Mouse (Mus musculus) CH12.LX (cell line): Measurements from ENCODE around the gene Sox9. TPM values are rescaled to one million over a fixed set of nuclear protein-coding genes. Genes with fewer than 3 reads are reported as not detected.
A peak's percentile ranks its signal among the peaks of the same experiment; 100 is the strongest.

Source experiments
- DNase-seq: peaks from one replicate; pipeline ENCODE4 v3.0.0-alpha.2; 2013; ENCODE audit errors: extremely low read depth
- H3K27ac ChIP-seq: 2 replicates; pipeline ENCODE4 v1.5.1; 2012; ENCODE audit warnings: low read depth, mild to moderate bottlenecking, control low read depth, moderate library complexity; ENCODE audit not compliant: insufficient read depth
- H3K27me3 ChIP-seq: replicated peaks from 2 replicates; pipeline ENCODE3; 2012; ENCODE audit warnings: inconsistent platforms
- H3K36me3 ChIP-seq, 2 experiments: replicated peaks in 1 of 2; 2 replicates each; pipeline versions ENCODE3 to v1.6.1; 2012; ENCODE audit warnings: inconsistent platforms in 1 of 2, low read length in 1 of 2, mild to moderate bottlenecking in 1 of 2, mixed read lengths in 1 of 2, moderate library complexity in 1 of 2; ENCODE audit not compliant: control insufficient read depth in 1 of 2, insufficient read depth in 1 of 2
- H3K4me1 ChIP-seq, 2 experiments: 2 replicates each; pipeline ENCODE4 v1.6.1; 2012; ENCODE audit warnings: inconsistent platforms in 1 of 2, moderate library complexity in 1 of 2; ENCODE audit not compliant: insufficient read depth in 2 of 2, control insufficient read depth in 1 of 2
- H3K4me2 ChIP-seq: 2 replicates; pipeline ENCODE4 v1.6.1; 2012; ENCODE audit warnings: low read depth, mild to moderate bottlenecking, control low read depth; ENCODE audit not compliant: poor library complexity, insufficient read depth, severe bottlenecking
- H3K4me3 ChIP-seq, 3 experiments: fragments of 150-350 bp in 1 of 3; sonication (generic) in 1 of 3; replicated peaks in 1 of 3; 2 replicates each; pipeline versions ENCODE3 to v1.5.1; 2011 to 2012; ENCODE audit warnings: low read depth in 2 of 3, low read length in 2 of 3, mild to moderate bottlenecking in 2 of 3, moderate library complexity in 2 of 3, control low read depth in 1 of 3, improper control_type of control experiment in 1 of 3, inconsistent platforms in 1 of 3, mixed read lengths in 1 of 3; ENCODE audit not compliant: poor library complexity in 1 of 3
- H3K79me2 ChIP-seq: replicated peaks from 2 replicates; pipeline ENCODE4 v1.6.1; 2012; ENCODE audit warnings: mild to moderate bottlenecking, moderate library complexity; ENCODE audit not compliant: control insufficient read depth, poor library complexity, insufficient read depth, severe bottlenecking; ENCODE audit errors: extremely low read depth
- H3K9ac ChIP-seq: 2 replicates; pipeline ENCODE4 v1.6.1; 2012; ENCODE audit warnings: low read depth, mild to moderate bottlenecking, control low read depth, moderate library complexity; ENCODE audit not compliant: insufficient read depth
- H3K9me3 ChIP-seq: replicated peaks from 2 replicates; pipeline ENCODE3; 2012; ENCODE audit warnings: low read length, inconsistent platforms, mixed read lengths
- ELF1 ChIP-seq: IDR thresholded peaks from 2 replicates; pipeline ENCODE4 v1.6.1; 2014; ENCODE audit warnings: low read depth, mild to moderate bottlenecking, inconsistent platforms, low read length, improper control_type of control experiment
- ETS1 ChIP-seq: conservative IDR thresholded peaks from 2 replicates; pipeline ENCODE4 v1.6.1; 2012; ENCODE audit warnings: low read depth, mild to moderate bottlenecking, inconsistent platforms, low read length, improper control_type of control experiment, moderate library complexity
- GABPA ChIP-seq: IDR thresholded peaks from 2 replicates; pipeline ENCODE4 v1.6.1; 2012; ENCODE audit warnings: low read depth, low read length, improper control_type of control experiment, inconsistent platforms; ENCODE audit not compliant: insufficient replicate concordance
- HCFC1 ChIP-seq: IDR thresholded peaks from 2 replicates; pipeline ENCODE4 v1.6.1; 2012; ENCODE audit warnings: low read depth, mild to moderate bottlenecking, inconsistent platforms, low read length, improper control_type of control experiment
- JUND ChIP-seq: conservative IDR thresholded peaks from 2 replicates; pipeline ENCODE4 v1.6.1; 2011; ENCODE audit warnings: low read depth, low read length, improper control_type of control experiment
- KAT2A ChIP-seq: IDR thresholded peaks from 2 replicates; pipeline ENCODE4 v1.6.1; 2012; ENCODE audit warnings: low read length, improper control_type of control experiment, inconsistent platforms; ENCODE audit not compliant: insufficient replicate concordance
- MEF2A ChIP-seq: IDR thresholded peaks from 2 replicates; pipeline ENCODE4 v1.6.1; 2014; ENCODE audit warnings: low read depth, mild to moderate bottlenecking, inconsistent platforms, low read length, improper control_type of control experiment, borderline replicate concordance
- NELFE ChIP-seq: IDR thresholded peaks from 2 replicates; pipeline ENCODE4 v1.6.1; 2011; ENCODE audit warnings: low read depth, low read length, improper control_type of control experiment
- RCOR1 ChIP-seq: conservative IDR thresholded peaks from 2 replicates; pipeline ENCODE4 v1.6.1; 2012; ENCODE audit warnings: low read depth, mild to moderate bottlenecking, inconsistent platforms, low read length, improper control_type of control experiment
- ZKSCAN1 ChIP-seq: IDR thresholded peaks from 2 replicates; pipeline ENCODE4 v1.6.1; 2012; ENCODE audit warnings: low read depth, inconsistent platforms, low read length, improper control_type of control experiment, borderline replicate concordance
- ZMIZ1 ChIP-seq: IDR thresholded peaks from 2 replicates; pipeline ENCODE4 v1.6.1; 2012; ENCODE audit warnings: low read depth, mild to moderate bottlenecking, inconsistent platforms, low read length, improper control_type of control experiment
- dilution Hi-C: fragments of 300-500 bp; cut with MboI; formaldehyde crosslinking; loops from 2 replicates; pipeline ENCODE4 v1.14.3; 2020; ENCODE audit warnings: low sequenced_read_pairs; ENCODE audit not compliant: extremely low pct_unique_long_range_greater_than_20kb, extremely low pct_ligation_motif_present
- in situ Hi-C: fragments of 300-500 bp; cut with MboI; formaldehyde crosslinking; loops from 3 replicates; pipeline ENCODE4 v1.14.3; 2019; ENCODE audit warnings: low sequenced_read_pairs, low pct_ligation_motif_present, low pct_unique_long_range_greater_than_20kb, mixed read lengths
- polyA plus RNA-seq: library from polyadenylated mRNA; unstranded; fragments of >175 nt; gene quantifications from 2 replicates; pipeline ENCODE4 v1.2.1, GENCODE M21; 2012; ENCODE audit warnings: low read depth; ENCODE audit not compliant: insufficient read length
- total RNA-seq, 2 experiments: library from RNA; depleted of rRNA; stranded (reverse); fragments of 300-350 nt in 1 of 2; fragments of >200 nt in 1 of 2; gene quantifications; 2 replicates each; pipeline ENCODE4 v1.2.3; 2012 to 2014

The Sox9 gene
- total and polyA plus RNA-seq, 3 experiments = not detected

DNA sequence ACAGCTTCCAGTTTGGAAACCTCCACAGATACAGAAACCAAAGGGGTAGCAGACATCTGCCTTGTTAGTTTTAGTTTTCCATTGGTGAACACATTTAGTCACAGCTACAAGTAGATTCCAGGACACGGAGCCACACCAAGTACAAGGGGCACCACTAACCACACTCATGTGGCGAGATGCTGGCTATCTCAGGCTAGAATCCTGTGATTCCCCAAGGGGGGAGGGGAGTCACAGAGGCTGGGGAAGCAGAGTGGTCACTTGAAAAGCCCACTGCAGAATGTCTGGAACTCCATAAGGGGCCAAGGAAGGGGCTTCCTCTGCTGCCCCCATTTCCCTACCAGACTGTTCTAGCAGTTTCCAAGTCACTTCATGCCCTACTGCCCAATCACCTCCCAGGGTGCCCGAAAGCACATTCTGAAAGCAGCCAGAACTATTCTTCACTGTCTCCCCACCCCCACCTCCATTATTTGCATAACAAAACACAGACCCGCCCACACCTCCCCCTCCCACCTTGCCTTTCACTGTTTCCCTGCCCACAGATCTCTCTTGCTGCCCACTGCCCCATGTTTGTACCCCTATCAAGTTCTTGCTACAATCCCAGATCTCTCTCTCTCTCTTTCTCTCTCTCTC is 19.3 kb downstream of the Sox9 start:
- no peaks in the 10 kb centered on the region for H3K79me2 ChIP-seq
- TF ChIP-seq RCOR1 = no peak
- TF ChIP-seq KAT2A = no peak
- no peak for TF ChIP-seq ELF1
- TF ChIP-seq JUND = no peak
- TF ChIP-seq ZKSCAN1 = no peak
- dilution Hi-C loops = no loop called here
- H3K4me1 ChIP-seq = peaks cover 0 to 10% of the 10 kb centered on the region in 2 experiments; a peak in 2 of 4 replicates
- no peak overlapping the region for H3K4me3 ChIP-seq
- peak; percentile 29 for DNase-seq
- peaks cover 23% of the 10 kb centered on the region for H3K9me3 ChIP-seq
- no peaks in the 10 kb centered on the region for H3K36me3 ChIP-seq
- H3K9ac ChIP-seq = no peak overlapping the region
- H3K27me3 ChIP-seq = no peaks in the 10 kb centered on the region
- H3K27ac ChIP-seq = no peak overlapping the region
- in situ Hi-C loops = no loop called here
- H3K4me2 ChIP-seq = no peak overlapping the region

DNA sequence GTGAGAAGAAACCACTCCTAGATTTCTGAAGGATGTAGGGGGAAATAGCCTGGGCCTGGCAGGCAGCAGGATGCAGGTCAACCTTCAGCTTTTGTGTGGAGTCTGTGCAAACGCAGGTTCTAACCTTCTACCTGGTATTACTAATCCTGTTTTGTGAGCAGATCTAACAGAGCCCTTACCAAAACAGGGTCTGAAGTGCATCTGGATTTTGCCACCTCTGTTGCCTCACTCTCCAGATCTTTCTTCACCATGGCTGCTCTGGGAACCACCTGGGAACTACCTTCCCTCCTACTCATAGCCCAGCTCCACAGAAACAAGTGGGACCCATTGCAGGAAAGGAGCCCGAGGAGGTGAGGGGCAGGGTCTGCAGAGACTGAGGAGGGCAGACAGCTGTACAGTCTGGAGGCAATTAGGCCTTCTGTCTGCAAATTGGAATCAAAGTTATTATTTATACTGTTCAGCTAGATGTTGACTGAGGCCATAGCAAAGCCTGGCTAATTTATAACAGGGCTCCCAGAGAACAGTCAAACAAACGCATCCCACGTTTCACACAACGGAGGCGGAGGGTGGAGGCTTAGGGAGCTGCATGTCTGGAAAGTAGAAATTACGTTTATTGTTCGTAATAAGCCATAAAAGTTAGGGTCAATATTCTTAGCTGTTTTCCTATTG is 25.9 kb downstream of the Sox9 start:
- in situ Hi-C loops (no loop called here), dilution Hi-C loops (no loop called here)
- TF ChIP-seq MEF2A (no peak), ETS1 (no peak), KAT2A (no peak), ZMIZ1 (no peak), JUND (no peak), ZKSCAN1 (no peak), GABPA (no peak), HCFC1 (no peak), NELFE (no peak)
- Histone ChIP-seq H3K79me2 (no peaks in the 10 kb centered on the region), H3K9me3 (peaks cover 15% of the 10 kb centered on the region), H3K36me3 (no peaks in the 10 kb centered on the region), H3K4me1 (no peaks in the 10 kb centered on the region), H3K27ac (no peak overlapping the region), H3K4me3 (no peak overlapping the region), H3K4me2 (no peak overlapping the region), H3K27me3 (no peaks in the 10 kb centered on the region), H3K9ac (no peak overlapping the region)
- no peak for DNase-seq
